Mouse (Mus musculus): ENCODE measurements at regions not wholly inside any gene's neighbourhood (a gene's known extent, or its start where the extent isn't known, plus 50 kb on each side); places are given as distances from the start of the nearest gene placed in this dataset.

GRCm38 (mm10) chr4:82234443-82234842 lies 471.1 kb downstream of the Nfib start:
- no peak for DNase-seq

DNA sequence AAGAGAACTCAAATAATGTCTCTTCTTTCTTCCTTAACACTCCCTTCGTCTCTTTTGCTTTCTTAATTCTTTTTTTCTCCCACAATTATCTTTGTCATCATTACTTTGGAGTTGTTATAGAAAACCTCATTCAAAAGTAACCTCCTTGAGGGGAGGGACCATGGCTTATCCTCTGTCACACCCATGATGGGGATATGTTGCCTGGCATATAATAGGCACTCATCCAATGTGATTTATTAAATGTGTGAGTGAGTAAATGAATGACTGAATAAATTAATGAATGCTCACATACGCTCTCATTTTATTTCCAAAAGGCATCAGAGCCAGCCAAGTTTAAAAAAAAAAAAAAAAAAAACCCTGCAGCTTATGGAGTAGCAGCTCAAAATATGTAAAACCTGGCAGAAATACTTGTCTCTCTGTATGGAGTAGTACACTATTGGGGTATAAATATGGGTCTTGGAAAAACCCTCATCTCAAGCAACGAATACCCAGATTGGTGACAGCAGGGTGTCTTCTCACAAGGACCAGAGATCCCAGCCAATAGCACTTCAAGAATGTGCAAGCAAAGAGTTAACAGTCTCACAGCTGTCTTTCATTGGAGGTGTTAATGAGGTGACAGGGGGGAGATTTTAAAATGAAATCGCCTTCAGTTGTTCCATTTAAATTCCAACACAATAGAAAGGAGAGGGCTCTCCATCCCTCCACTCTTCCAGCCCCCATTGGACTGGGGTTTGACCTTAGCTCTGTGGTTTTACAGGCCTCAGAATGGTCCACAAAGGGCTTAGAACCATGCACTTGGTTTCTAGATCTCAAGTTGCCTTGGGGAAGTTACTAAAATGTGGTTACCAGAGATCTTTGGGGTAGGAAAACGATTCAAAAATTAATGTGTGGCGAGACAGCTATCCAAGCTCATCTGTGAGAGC lies 479.1 kb downstream of the Nfib start:
- no peak for DNase-seq

DNA sequence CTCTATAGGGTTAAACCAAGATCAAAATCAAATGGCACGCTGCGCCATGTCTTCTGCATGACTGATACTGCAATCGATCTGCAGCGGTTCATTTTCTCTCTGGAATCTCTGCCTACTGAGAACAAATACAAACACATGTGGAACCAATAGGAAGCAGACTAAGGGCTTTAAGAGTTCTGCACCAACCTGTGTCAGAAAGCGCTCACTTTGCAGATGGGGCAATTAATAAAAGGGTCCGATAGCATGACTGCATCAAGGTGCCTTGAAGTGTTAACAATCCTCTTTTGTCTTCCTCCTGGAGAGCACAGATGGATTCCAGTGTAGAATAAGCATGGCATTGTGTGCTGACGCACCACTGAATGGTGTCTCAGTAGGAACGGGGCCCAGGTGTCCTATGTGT lies 484.8 kb downstream of the Nfib start:
- DNase-seq: no peak

DNA sequence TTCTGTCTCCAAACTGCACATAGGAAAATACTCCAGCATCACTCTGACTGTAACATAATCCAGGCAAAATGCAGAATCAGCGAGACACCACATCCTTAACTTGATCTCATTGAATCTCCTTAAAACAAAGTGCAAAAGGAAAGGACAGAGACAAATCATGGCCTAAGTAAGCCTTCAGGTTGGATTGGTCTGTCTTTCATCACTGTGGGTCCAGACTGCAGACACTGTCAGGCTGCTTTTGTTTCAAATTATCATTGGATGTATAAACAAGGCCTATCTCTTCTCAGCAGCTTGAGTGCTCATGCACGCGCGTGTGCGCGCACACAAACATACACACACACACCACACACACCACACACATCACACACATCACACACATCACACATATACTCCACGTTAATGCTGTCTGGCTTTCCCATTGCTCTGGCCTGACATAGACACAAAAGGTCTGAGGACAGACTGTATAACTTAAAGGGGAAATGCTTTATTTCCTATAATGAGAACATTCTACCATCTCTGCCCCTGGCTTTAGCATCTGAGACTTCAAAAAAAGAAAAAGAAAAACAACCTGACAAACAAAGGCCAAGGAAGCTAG lies 485.3 kb downstream of the Nfib start:
- no peak for DNase-seq

- no peak for DNase-seq
These were observed 486.9 kb downstream of the Nfib start for GRCm38 (mm10) chr4:82218616-82219015.

DNA sequence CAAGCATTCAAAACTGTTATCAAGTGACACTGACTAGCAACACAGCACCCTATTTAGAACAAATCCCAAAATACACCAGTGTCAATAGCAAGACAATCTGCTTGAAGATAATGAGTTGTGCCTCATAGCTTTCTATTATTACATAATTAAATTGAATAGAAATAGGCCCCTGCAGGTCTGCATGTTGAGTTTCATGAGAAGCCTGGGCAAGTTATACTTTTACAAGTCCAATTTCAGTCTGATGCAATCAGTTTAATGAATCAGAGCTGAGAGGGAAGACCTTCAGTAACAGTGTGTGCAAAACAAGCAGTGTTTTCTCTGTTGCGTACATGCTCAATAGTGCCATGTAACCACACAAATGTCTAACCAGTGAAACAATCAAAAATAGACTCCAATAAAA lies 498.5 kb downstream of the Nfib start:
- no peak for DNase-seq

DNA sequence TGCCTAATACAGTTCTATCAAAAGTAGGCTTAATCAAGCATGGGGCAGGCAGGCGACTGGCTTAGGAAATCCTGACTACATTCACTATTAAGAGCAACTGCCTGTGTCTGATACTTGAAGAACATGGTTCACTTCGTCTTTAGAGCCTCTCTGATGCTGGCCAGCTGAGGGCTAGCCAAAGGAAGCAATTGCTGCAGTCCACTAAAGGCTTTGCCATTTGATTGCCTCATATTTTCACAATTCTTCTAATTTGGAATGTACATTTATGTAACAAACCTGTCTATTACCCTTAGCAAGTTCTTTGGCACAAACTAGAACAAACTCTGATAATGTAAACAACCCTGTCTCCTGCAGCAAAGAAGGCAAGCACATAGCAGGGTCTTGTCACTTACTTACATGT lies 505.2 kb downstream of the Nfib start:
- DNase-seq: no peak

DNA sequence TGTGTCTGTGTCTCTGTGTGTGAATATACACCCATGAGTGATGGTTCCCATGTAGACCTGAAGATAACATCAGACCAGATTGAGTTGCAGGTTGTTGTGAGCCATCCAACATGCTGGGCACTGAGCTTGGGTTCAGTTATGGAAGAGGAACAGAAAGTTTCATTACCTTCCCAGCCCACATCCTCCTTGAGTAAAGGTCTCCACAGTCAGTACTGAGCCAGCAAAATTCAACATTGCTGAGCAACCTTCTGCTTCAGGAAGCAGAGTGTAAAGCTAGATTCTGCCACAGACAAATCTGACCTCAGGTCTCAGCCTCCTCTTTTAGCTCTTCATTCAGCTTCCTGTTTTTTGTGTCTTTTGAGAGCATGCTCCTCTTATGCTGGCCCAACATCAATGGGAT lies 506.4 kb downstream of the Nfib start:
- DNase-seq: no peak

- DNase-seq: no peak
These were observed 507.9 kb downstream of the Nfib start for GRCm38 (mm10) chr4:82197611-82198010.

GRCm38 (mm10) chr4:82196024-82196647 lies 509.4 kb downstream of the Nfib start:
- no peak for DNase-seq

DNA sequence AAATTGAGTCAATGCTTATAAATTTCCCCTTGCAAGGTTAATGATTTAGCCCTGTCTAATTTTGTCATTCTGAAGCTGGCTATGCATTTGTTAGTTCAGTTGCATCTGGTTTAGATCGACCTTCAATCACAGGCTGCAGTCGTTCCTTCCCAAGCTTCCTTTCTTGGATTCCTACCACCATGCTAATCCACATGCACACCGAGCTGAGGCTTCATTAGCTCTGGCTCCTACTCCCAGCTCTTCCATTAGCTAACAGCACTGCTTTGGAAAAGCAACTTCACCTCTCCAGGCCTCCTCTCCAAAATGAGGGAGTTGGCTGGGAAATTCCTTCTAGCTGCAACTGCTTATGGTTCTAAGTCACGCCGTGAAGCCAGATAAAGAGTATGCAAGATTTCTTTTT lies 511.6 kb downstream of the Nfib start:
- no peak for DNase-seq

DNA sequence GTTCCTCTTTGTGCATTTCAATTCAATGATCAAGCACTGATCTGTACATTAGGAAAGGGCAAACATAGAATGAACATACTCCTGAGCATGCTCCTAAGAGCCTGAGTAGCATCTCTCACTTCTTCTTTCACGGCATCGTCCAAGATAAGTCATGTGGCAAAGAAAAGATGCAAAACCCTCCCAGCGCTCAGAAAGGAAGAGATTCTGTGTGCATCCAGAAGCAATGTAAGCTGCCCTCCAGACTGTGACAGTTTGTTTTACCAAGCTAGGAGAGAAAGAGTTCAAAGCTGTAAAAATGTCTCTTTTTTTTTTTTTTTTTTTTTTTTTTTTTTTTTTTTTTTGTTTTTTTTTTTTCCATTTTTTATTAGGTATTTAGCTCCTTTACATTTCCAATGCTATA lies 518.7 kb downstream of the Nfib start:
- no peak for DNase-seq

DNA sequence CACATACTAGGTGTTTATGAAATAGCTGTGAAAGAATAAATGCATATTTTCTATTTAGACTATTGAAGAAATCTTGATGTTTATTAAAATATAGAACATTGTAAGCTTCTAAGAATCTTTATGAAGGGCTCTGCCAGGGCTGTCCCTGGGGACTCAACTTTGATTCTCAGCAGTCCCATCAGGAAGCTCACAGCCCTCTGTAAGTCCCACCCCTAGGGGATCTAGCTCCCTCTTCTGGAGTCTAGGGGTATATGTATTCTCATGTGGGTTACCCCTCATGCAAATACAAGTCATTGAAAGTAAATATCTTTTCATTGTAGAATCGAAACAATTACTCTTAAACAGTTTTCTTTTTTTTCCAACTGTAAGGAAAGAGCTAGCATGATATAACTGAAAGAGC lies 521.6 kb downstream of the Nfib start:
- DNase-seq: no peak

DNA sequence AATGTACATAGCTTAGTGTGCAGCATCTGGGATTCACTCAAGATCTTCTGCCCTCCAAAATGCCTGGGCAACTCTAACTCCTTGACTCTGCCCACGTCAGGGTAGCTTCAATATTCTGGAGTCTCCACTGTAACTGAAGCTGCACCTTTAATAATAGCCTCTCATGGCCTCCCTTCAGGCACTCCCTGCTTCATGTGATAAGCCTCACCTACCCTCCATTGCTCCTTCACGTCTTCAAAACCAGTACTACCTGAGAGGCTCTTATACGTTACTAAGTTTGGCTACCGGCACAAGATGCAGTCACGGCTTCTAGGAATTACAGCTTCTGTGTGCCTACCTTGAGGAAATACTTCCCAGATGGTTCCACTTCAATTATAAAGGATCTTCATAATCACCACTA lies 527.4 kb downstream of the Nfib start:
- DNase-seq: no peak

GRCm38 (mm10) chr4:82176723-82177122 lies 528.8 kb downstream of the Nfib start:
- DNase-seq: no peak

GRCm38 (mm10) chr4:82173461-82174085 lies 532.0 kb downstream of the Nfib start:
- no peak for DNase-seq

DNA sequence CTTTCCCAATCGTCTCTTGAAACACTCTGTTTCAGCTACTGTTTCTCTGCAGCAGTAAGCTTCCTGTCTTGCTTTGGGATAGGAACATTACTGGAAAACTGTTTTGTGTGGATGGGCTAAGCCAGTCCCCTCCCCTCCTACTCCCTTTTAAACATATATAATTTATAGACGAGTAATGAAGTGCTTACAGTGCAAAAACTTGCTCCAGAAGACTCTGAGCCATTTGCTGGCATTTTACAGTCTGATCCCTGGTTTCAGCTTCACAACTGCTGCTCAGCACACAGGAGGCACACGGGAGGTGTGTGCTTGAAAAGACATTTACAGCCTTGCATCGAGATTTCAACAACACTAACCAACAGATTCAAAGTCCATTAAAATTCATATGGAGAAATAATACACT lies 534.6 kb downstream of the Nfib start:
- no peak for DNase-seq

DNA sequence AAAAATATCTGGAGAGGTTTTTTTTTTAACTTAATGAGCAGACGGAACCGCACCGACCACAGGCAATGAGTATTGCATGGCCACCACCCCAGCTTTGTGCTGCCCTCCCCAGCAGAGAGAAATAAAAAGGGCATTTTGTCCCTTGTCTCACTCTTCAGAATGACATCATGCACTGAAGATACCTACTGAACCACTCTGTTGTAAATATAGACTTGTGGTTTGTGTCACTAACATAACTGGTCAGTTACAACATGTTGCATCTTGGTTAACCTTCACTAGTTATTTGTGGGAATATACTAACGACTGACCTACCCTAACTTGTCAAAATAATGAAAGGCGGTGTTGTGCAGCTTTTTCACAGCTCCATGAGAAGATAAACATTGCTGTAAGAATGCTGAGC lies 537.5 kb downstream of the Nfib start:
- no peak for DNase-seq

DNA sequence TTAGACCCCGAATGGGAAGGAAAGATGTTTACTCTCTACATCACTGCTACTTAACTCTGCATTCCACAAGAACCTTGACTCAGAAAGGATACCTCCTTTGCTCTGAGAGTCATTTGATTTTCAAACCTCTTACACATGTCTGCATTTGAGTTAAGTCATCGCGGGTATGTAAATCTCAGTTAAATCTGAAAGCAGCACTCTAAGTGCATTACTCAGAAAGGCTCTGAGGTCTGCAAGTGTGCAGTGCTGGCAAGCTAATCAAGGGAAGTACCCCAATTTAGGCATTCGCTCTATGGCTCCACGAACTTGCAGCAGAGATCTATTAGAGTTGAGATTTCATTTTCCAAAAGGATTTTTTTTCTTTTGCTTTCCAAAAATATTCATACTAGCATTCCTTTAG lies 538.2 kb downstream of the Nfib start:
- no peak for DNase-seq

DNA sequence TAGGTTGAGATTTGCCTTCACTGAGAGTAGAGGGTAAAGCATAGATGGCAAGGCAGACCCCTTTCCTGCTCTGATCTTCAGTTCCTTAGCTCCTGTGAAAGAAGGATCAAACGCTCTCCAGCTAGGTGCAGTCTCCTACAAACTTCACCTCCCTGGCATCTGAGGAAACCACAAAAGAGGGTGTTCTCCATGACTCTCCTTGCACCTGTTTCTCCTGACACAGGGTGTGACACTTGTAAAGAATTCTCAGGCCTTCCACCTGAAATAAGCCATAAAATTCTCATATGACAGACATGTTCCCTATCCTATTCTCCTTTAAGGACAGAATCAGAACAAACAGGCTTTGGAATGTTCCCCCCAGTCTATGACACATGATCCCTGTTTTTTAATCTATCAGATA lies 538.7 kb downstream of the Nfib start:
- DNase-seq: no peak

DNA sequence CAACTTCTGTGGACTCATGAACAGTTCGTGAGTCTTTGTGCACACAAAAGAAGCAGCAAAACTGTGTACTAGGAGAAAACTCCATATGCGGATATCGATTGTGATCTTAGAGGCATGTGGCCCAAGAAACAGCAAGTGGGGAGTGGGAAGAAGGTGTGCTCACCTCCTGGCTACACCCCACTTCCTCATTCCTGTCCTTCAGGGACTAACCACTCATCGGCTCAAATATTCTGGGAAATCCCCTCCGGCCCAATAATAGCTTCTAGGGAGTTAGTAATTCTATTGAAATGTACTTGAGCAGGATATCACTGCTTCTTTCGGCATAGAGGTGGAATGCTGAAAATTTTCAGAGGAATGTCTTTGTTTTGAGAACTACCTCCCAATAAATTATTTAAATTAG lies 539.5 kb downstream of the Nfib start:
- DNase-seq: no peak

GRCm38 (mm10) chr4:82164058-82164457 lies 541.5 kb downstream of the Nfib start:
- no peak for DNase-seq

- DNase-seq: no peak
These were observed 543.7 kb downstream of the Nfib start for GRCm38 (mm10) chr4:82161818-82162217.

GRCm38 (mm10) chr4:82161232-82161631 lies 544.3 kb downstream of the Nfib start:
- DNase-seq: no peak
